Mouse (Mus musculus) myocyte (in vitro differentiated cells): ENCODE measurements around the gene Ank2. TPM values are rescaled to one million over a fixed set of nuclear protein-coding genes. Genes with fewer than 3 reads are reported as not detected.
A peak's percentile ranks its signal among the peaks of the same experiment; 100 is the strongest.

ENCODE experiments used
- H3K27me3 ChIP-seq: one replicate; pipeline ENCODE4 v1.6.1; 2011; ENCODE audit not compliant: control insufficient read depth, insufficient read depth, insufficient read length
- H3K36me3 ChIP-seq: one replicate; pipeline ENCODE4 v1.6.1; 2011; ENCODE audit not compliant: control insufficient read depth, insufficient read depth
- H3K4me2 ChIP-seq: one replicate; pipeline ENCODE4 v1.6.1; 2011; ENCODE audit warnings: low read depth, control low read depth
- H3K4me3 ChIP-seq: one replicate; pipeline ENCODE4 v1.5.1; 2011; ENCODE audit warnings: mild to moderate bottlenecking, control low read depth, moderate library complexity
- H3K79me2 ChIP-seq: one replicate; pipeline ENCODE4 v1.6.1; 2011; ENCODE audit not compliant: control insufficient read depth, insufficient read depth
- H3ac ChIP-seq: one replicate; pipeline ENCODE4 v1.6.1; 2011; ENCODE audit not compliant: control insufficient read depth, insufficient read length
- CEBPB ChIP-seq: IDR thresholded peaks from 2 replicates; pipeline ENCODE4 v1.6.1; 2011; ENCODE audit warnings: mild to moderate bottlenecking, moderate library complexity; ENCODE audit not compliant: poor library complexity, insufficient read depth, severe bottlenecking
- E2F4 ChIP-seq: IDR thresholded peaks from one replicate; pipeline ENCODE4 v1.6.1; 2011; ENCODE audit warnings: mild to moderate bottlenecking, control low read depth, moderate library complexity; ENCODE audit not compliant: insufficient read depth
- MAX ChIP-seq: IDR thresholded peaks from one replicate; pipeline ENCODE4 v1.6.1; 2011; ENCODE audit warnings: low read depth, mild to moderate bottlenecking, control low read depth
- MYOD1 ChIP-seq, 3 experiments: IDR thresholded peaks; one replicate each; pipeline ENCODE4 v1.6.1; 2011; ENCODE audit warnings: control low read depth in 2 of 3, low read depth in 2 of 3, mild to moderate bottlenecking in 2 of 3, moderate library complexity in 1 of 3; ENCODE audit not compliant: insufficient read length in 2 of 3, control insufficient read depth in 1 of 3
- MYOG ChIP-seq, 3 experiments: IDR thresholded peaks; one replicate each; pipeline ENCODE4 v1.6.1; 2011; ENCODE audit warnings: control low read depth in 2 of 3, low read depth in 2 of 3, mild to moderate bottlenecking in 2 of 3; ENCODE audit not compliant: insufficient read length in 2 of 3, control insufficient read depth in 1 of 3, insufficient read depth in 1 of 3
- POLR2A ChIP-seq: IDR thresholded peaks from one replicate; pipeline ENCODE4 v1.6.1; 2011; ENCODE audit warnings: low read depth, mild to moderate bottlenecking, control low read depth, moderate library complexity; ENCODE audit not compliant: insufficient read length
- POLR2AphosphoS2 ChIP-seq: IDR thresholded peaks from one replicate; pipeline ENCODE4 v1.6.1; 2011; ENCODE audit warnings: low read depth, control low read depth; ENCODE audit not compliant: insufficient read length
- REST ChIP-seq: IDR thresholded peaks from one replicate; pipeline ENCODE4 v1.6.1; 2011; ENCODE audit warnings: mild to moderate bottlenecking, control low read depth, moderate library complexity; ENCODE audit not compliant: insufficient read depth, insufficient read length
- SRF ChIP-seq: IDR thresholded peaks from one replicate; pipeline ENCODE4 v1.6.1; 2011; ENCODE audit warnings: low read depth; ENCODE audit not compliant: control insufficient read depth, insufficient read length
- TCF12 ChIP-seq: IDR thresholded peaks from one replicate; pipeline ENCODE4 v1.6.1; 2011; ENCODE audit warnings: mild to moderate bottlenecking, control low read depth; ENCODE audit not compliant: poor library complexity, insufficient read depth, severe bottlenecking
- TCF3 ChIP-seq: IDR thresholded peaks from one replicate; pipeline ENCODE4 v1.6.1; 2011; ENCODE audit warnings: low read depth, control low read depth; ENCODE audit not compliant: insufficient read length
- USF1 ChIP-seq: IDR thresholded peaks from one replicate; pipeline ENCODE4 v1.6.1; 2011; ENCODE audit warnings: low read depth, mild to moderate bottlenecking, control low read depth, moderate library complexity
- polyA plus RNA-seq: library from polyadenylated mRNA; unstranded; fragments of >200 nt; fragmentation: generic; extraction: Trizol; gene quantifications from one replicate; pipeline ENCODE4 v1.2.1, GENCODE M21; 2012; ENCODE audit warnings: missing spikeins

Gene Ank2
- polyA plus RNA-seq, 1 experiment: 20.2 TPM

GRCm38 (mm10) chr3:127086834-127087506 lies 412.2 kb downstream of the Ank2 start:
- no peak for TF ChIP-seq SRF
- TF ChIP-seq USF1: no peak
- TF ChIP-seq POLR2A: no peak
- no peak for TF ChIP-seq MYOG (IDR thresholded peaks at IDR 0.05; ENCODE audit: control insufficient read depth in 1 of 3, insufficient read depth in 1 of 3, insufficient read length in 2 of 3, low read depth in 2 of 3)
- Histone ChIP-seq H3K4me2 (no peak overlapping the region), H3K36me3 (no peaks in the 10 kb centered on the region), H3ac (no peak overlapping the region), H3K79me2 (no peaks in the 10 kb centered on the region), H3K4me3 (no peak overlapping the region), H3K27me3 (no peaks in the 10 kb centered on the region)

- Histone ChIP-seq H3K79me2 (no peaks in the 10 kb centered on the region), H3K27me3 (no peaks in the 10 kb centered on the region), H3K4me2 (no peak overlapping the region), H3K36me3 (no peaks in the 10 kb centered on the region), H3ac (no peak overlapping the region), H3K4me3 (no peak overlapping the region)
- TF ChIP-seq MAX (no peak), E2F4 (no peak), CEBPB (no peak), SRF (no peak), POLR2AphosphoS2 (no peak), REST (no peak)
Measured at GRCm38 (mm10) chr3:127077369-127077768, 421.8 kb downstream of the Ank2 start.

GRCm38 (mm10) chr3:127075531-127076280 lies 423.4 kb downstream of the Ank2 start:
- no peak overlapping the region for H3ac ChIP-seq
- no peak overlapping the region for H3K4me3 ChIP-seq
- H3K4me2 ChIP-seq: no peak overlapping the region
- TF ChIP-seq TCF3 (no peak), POLR2AphosphoS2 (no peak), POLR2A (no peak), REST (no peak), SRF (no peak), CEBPB (no peak), MAX (no peak), E2F4 (no peak)
- no peaks in the 10 kb centered on the region for H3K79me2 ChIP-seq
- H3K27me3 ChIP-seq: no peaks in the 10 kb centered on the region
- H3K36me3 ChIP-seq: no peaks in the 10 kb centered on the region

GRCm38 (mm10) chr3:127071471-127071870 lies 427.7 kb downstream of the Ank2 start:
- no peaks in the 10 kb centered on the region for H3K79me2 ChIP-seq
- no peak overlapping the region for H3ac ChIP-seq

DNA sequence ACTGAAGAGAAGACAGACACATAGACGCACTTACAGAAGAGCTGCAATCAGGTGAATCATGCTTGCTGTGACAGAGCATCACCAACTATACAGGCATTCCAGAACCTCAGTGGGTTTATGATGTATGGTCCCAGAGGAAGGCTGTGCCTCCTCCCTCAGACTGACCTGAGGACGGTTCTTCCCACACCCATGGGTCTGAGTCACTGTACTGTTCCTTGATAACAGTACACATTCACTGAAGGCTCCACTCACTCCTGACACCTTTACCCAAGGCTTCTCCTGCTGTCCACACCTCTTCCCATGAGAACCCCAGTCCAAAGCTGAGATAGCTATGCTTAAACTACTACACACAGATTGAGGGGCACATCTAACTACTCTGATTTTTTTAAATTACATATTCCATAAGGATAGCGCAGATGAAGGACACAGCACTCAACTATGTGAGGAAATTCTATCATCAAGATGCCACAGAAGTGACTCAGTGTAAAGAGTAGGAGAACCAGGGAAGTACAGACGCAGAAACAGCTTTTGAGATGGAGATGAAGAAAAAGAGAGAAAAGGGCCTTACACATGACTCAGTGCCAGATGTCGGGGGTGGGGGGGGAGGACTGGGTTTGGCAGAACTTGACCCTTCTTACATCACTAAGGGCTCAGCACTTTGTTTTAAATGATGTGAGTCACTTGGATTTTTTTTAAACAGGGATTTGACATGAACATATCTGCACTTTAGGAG lies 435.3 kb downstream of the Ank2 start:
- no peaks in the 10 kb centered on the region for H3K27me3 ChIP-seq
- TF ChIP-seq MYOG (IDR thresholded peaks at IDR 0.05; ENCODE audit: control insufficient read depth in 1 of 3, insufficient read depth in 1 of 3, insufficient read length in 2 of 3, low read depth in 2 of 3) (no peak), SRF (no peak), MYOD1 (IDR thresholded peaks at IDR 0.05; ENCODE audit: control insufficient read depth in 1 of 3, insufficient read length in 2 of 3, low read depth in 2 of 3) (no peak), E2F4 (no peak), POLR2A (no peak), CEBPB (no peak), REST (no peak), TCF12 (no peak), TCF3 (no peak), POLR2AphosphoS2 (no peak), USF1 (no peak), MAX (no peak)
- H3K36me3 ChIP-seq: no peaks in the 10 kb centered on the region
- no peak overlapping the region for H3K4me3 ChIP-seq
- no peak overlapping the region for H3ac ChIP-seq
- no peaks in the 10 kb centered on the region for H3K79me2 ChIP-seq
- peak overlapping the region; percentile 50 for H3K4me2 ChIP-seq

More at GRCm38 (mm10) chr3:127071471-127071870, 427.7 kb downstream of the Ank2 start:
- TF ChIP-seq MYOG (IDR thresholded peaks at IDR 0.05; ENCODE audit: control insufficient read depth in 1 of 3, insufficient read depth in 1 of 3, insufficient read length in 2 of 3, low read depth in 2 of 3) (no peak), E2F4 (no peak), MYOD1 (IDR thresholded peaks at IDR 0.05; ENCODE audit: control insufficient read depth in 1 of 3, insufficient read length in 2 of 3, low read depth in 2 of 3) (no peak), MAX (no peak)
- Histone ChIP-seq H3K27me3 (no peaks in the 10 kb centered on the region), H3K4me3 (no peak overlapping the region), H3K36me3 (no peaks in the 10 kb centered on the region), H3K4me2 (no peak overlapping the region)
